Mouse (Mus musculus) forebrain, embryonic 11.5 days (tissue): ENCODE results near the gene Gm47955. TPM values are rescaled to one million over a fixed set of nuclear protein-coding genes. Genes with fewer than 3 reads are reported as not detected.
"Not testable (repeated sequence)": the region's sequence is repeated elsewhere in the genome, so short reads cannot be mapped to it uniquely, and the experiment has no call there.

ENCODE experiments used
- ATAC-seq: fragments of 200-750 bp; cut with Nextera tagmentation; replicated peaks from 2 replicates; pipeline ENCODE4 v1.8.0; 2017; ENCODE audit warnings: moderate TSS enrichment; ENCODE audit not compliant: low FRiP score
- DNase-seq: peaks from one replicate; pipeline ENCODE4 v3.0.0-alpha.2; 2017; ENCODE audit warnings: low spot score
- H3K27ac ChIP-seq: fragments of 300-500 bp; sonication (generic); 2 replicates; pipeline ENCODE4 v1.5.1; 2014; ENCODE audit warnings: low read depth, low read length
- H3K27me3 ChIP-seq: fragments of 300-500 bp; sonication (generic); 2 replicates; pipeline ENCODE4 v1.6.1; 2014; ENCODE audit warnings: mild to moderate bottlenecking, low read length, mixed read lengths; ENCODE audit not compliant: control insufficient read depth, insufficient read depth
- H3K36me3 ChIP-seq: fragments of 300-500 bp; sonication (generic); 2 replicates; pipeline ENCODE4 v1.6.1; 2014; ENCODE audit warnings: mild to moderate bottlenecking, low read length, moderate library complexity, mixed read lengths; ENCODE audit not compliant: control insufficient read depth, insufficient read depth
- H3K4me1 ChIP-seq: fragments of 300-500 bp; sonication (generic); replicated peaks from 2 replicates; pipeline ENCODE4 v1.6.1; 2014; ENCODE audit warnings: low read length, mixed read lengths; ENCODE audit not compliant: control insufficient read depth, insufficient read depth
- H3K4me2 ChIP-seq: fragments of 300-500 bp; sonication (generic); 2 replicates; pipeline ENCODE4 v1.6.1; 2014; ENCODE audit warnings: low read depth, mild to moderate bottlenecking, low read length, moderate library complexity, mixed read lengths; ENCODE audit not compliant: severe bottlenecking
- H3K4me3 ChIP-seq: fragments of 300-500 bp; sonication (generic); 2 replicates; pipeline ENCODE4 v1.5.1; 2014; ENCODE audit warnings: low read depth, low read length
- H3K9ac ChIP-seq: fragments of 300-500 bp; sonication (generic); 2 replicates; pipeline ENCODE4 v1.6.1; 2014; ENCODE audit warnings: low read length
- H3K9me3 ChIP-seq: fragments of 300-500 bp; sonication (generic); 2 replicates; pipeline ENCODE4 v1.6.1; 2016; ENCODE audit warnings: low read length, mixed read lengths; ENCODE audit not compliant: control insufficient read depth
- WGBS: fragments of 180-500 bp; shearing (Covaris S2); extraction: QIAGEN DNeasy Blood & Tissue Kit; methylation state at CpG from one replicate; pipeline ENCODE4 v1.1.7; 2014; 5-methylcytosine and 5-hydroxymethylcytosine counted together
- polyA plus RNA-seq: library from polyadenylated mRNA; unstranded; fragments of >200 nt; fragmentation: Nextera tagmentation; extraction: Ambion mirVana; gene quantifications from 2 replicates; pipeline ENCODE4 v1.2.1, GENCODE M21; 2014

The Gm47955 gene
- polyA plus RNA-seq: not detected in 2 replicates

- Histone ChIP-seq H3K4me1 (no peaks in the 10 kb centered on the region), H3K9me3 (no peaks in the 10 kb centered on the region), H3K27ac (no peak within 1 kb of the TSS), H3K27me3 (no peaks in the 10 kb centered on the region), H3K4me3 (no peak within 1 kb of the TSS), H3K4me2 (no peak within 1 kb of the TSS), H3K9ac (no peak within 1 kb of the TSS), H3K36me3 (no peaks in the 10 kb centered on the region)
- DNase-seq (no peak), ATAC-seq (no peak)
- WGBS: 94% methylated on average over 11 of the region's 11 CpGs
These were observed at the start of gene Gm47955 for GRCm38 (mm10) chr1:82959870-82960385. Gm47955 (plus strand) TSS chr1:82960286.

DNA sequence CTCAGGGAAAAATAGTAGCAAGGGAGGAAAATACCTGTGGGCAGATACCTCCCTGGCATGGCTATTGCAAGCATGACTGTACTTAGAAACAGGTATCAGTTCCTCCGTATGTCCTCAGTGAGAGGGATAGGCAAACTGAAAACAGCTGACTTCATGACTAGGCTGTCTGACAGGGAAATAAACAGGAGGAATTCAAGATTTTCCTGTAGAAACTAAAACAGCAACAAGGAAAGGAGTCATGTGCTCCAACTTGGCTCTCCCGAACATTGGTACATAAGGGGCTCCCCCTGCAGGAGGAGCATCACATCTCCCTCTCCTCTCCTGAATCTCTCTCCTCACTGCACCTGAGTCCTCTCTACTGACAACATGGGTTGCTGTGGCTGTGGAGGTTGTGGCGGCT is 47.1 kb upstream of the Gm47955 start, which contains the start of gene A030005L19Rik:
A030005L19Rik (plus strand) TSS at position 301 of the 400 bp plus-strand sequence.
- Histone ChIP-seq H3K9ac (no peak within 1 kb of the TSS), H3K9me3 (no peaks in the 10 kb centered on the region), H3K27me3 (no peaks in the 10 kb centered on the region), H3K36me3 (no peaks in the 10 kb centered on the region), H3K4me2 (no peak within 1 kb of the TSS), H3K4me1 (no peaks in the 10 kb centered on the region), H3K4me3 (no peak within 1 kb of the TSS), H3K27ac (no peak within 1 kb of the TSS)
- ATAC-seq (no peak), DNase-seq (no peak)
- WGBS: 87% methylated on average over 3 of the region's 3 CpGs

DNA sequence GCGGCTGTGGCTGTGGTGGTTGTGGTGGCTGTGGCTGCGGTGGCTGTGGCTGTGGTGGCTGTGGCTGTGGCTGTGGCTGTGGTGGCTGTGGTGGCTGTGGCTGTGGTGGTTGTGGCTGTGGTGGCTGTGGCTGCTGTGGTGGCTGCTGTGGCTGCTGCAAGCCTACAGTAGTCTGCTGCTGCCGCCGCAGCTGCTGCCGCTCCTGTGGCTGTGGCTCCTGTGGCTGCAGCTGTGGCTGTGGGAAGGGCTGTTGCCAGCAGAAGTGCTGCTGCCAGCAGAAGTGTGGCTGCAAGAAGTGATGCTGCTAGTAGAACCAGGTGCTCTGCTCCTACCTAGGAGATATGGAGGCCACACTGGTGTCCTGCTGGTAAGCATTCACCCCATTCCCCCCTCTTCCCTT is 46.7 kb upstream of the Gm47955 start:
- not testable (repeated sequence) for DNase-seq, H3K27ac ChIP-seq, H3K36me3 ChIP-seq, H3K27me3 ChIP-seq, H3K4me3 ChIP-seq, ATAC-seq, H3K4me1 ChIP-seq, H3K4me2 ChIP-seq, H3K9me3 ChIP-seq, H3K9ac ChIP-seq
- 95% methylated on average over 5 of the region's 5 CpGs for WGBS

- no peak within 1 kb of the TSS for H3K9ac ChIP-seq
- no peak within 1 kb of the TSS for H3K4me2 ChIP-seq
- H3K4me1 ChIP-seq: no peaks in the 10 kb centered on the region
- no peak within 1 kb of the TSS for H3K27ac ChIP-seq
- H3K4me3 ChIP-seq: no peak within 1 kb of the TSS
- ATAC-seq (no peak), DNase-seq (no peak)
- no peaks in the 10 kb centered on the region for H3K9me3 ChIP-seq
- H3K36me3 ChIP-seq: no peaks in the 10 kb centered on the region
- no peaks in the 10 kb centered on the region for H3K27me3 ChIP-seq
- WGBS: 92% methylated on average over 6 of the region's 6 CpGs
These were observed 35.4 kb upstream of the Gm47955 start, which contains the start of gene A030014E15Rik for GRCm38 (mm10) chr1:82924650-82925049. A030014E15Rik (plus strand) TSS chr1:82924917.

- not testable (repeated sequence) for H3K36me3 ChIP-seq, H3K27me3 ChIP-seq, H3K4me2 ChIP-seq, ATAC-seq, H3K4me3 ChIP-seq, H3K9ac ChIP-seq, H3K4me1 ChIP-seq, H3K27ac ChIP-seq, DNase-seq, H3K9me3 ChIP-seq
- 88% methylated on average over 1 of the region's 3 CpGs for WGBS
These were observed 29.5 kb upstream of the Gm47955 start for GRCm38 (mm10) chr1:82930558-82930957.

DNA sequence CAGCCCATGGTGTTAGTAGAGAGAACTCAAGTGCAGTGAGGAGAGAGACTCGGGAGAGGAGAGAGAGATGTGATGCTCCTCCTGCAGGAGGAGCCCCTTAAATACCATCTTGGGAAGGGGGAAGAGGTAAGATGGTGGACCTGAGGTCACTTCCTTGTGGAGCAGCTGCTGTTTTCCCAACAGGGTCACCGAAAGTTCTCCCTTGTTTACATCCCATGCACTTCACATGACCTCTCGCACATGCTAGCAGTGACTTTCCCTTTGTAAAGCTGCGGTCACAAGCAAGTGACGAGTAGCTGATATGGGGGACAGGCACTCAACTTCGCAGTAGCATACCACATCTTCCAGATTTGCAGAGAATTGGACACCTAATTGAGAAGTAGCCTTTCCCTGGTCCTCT is 28.8 kb upstream of the Gm47955 start, which contains the start of gene Gm6217:
Gm6217 (minus strand) TSS at position 74 of the 400 bp plus-strand sequence.
- H3K27me3 ChIP-seq, H3K9ac ChIP-seq, H3K9me3 ChIP-seq, H3K4me2 ChIP-seq, DNase-seq, H3K4me3 ChIP-seq, H3K36me3 ChIP-seq, H3K4me1 ChIP-seq, ATAC-seq, H3K27ac ChIP-seq: not testable (repeated sequence)
- no CpG with 5 or more reads among the region's 6 CpGs for WGBS

DNA sequence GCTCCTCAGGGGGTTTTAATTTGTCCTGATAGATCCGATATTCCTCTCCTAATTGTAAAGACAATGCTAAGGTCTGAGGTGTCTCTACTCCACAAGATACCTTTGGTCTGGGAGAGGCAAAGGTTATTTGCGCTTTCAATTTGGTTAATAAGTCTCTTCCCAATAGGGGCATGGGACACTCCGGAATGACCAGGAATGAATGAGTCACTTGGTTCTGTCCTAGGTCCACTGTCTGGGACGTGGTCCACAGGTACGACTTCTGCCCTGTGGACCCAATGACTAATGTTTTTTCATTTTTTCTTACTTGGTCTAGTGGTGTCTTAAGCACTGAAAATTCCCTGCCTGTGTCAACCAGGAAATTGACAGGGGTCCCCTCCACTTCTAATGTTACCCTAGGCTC is 21.4 kb upstream of the Gm47955 start:
- H3K36me3 ChIP-seq: no peaks in the 10 kb centered on the region
- H3K27ac ChIP-seq: no peak overlapping the region
- H3K4me3 ChIP-seq: no peak overlapping the region
- H3K9me3 ChIP-seq: no peaks in the 10 kb centered on the region
- no peak for ATAC-seq
- H3K9ac ChIP-seq: no peak overlapping the region
- DNase-seq: no peak
- H3K27me3 ChIP-seq: no peaks in the 10 kb centered on the region
- WGBS: 95% methylated on average over 5 of the region's 5 CpGs
- H3K4me2 ChIP-seq: no peak overlapping the region
- H3K4me1 ChIP-seq: no peaks in the 10 kb centered on the region

DNA sequence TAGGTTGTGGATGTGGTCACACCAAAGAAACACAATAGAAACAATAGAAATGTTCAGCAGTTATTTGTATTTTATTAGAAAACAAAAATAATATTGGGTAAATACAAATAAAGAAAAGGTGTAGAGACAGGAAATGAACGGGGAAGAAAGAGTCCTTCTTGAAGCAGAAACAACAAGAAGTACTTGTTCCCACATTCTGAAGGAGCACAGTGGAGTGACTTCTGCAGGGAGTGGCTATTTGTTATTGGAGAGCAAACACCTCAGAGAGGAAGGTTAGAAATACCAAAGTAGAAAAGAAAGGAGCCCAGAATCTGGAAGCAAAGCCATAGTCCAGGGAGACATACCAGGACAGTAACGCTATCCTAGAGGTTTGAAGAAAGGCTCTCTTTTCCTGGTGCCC is 17.6 kb upstream of the Gm47955 start:
- H3K27ac ChIP-seq, H3K27me3 ChIP-seq, DNase-seq, H3K4me3 ChIP-seq, H3K36me3 ChIP-seq, H3K9me3 ChIP-seq, H3K4me2 ChIP-seq, H3K4me1 ChIP-seq, ATAC-seq, H3K9ac ChIP-seq: not testable (repeated sequence)
- 97% methylated on average over 2 of the region's 2 CpGs for WGBS

DNA sequence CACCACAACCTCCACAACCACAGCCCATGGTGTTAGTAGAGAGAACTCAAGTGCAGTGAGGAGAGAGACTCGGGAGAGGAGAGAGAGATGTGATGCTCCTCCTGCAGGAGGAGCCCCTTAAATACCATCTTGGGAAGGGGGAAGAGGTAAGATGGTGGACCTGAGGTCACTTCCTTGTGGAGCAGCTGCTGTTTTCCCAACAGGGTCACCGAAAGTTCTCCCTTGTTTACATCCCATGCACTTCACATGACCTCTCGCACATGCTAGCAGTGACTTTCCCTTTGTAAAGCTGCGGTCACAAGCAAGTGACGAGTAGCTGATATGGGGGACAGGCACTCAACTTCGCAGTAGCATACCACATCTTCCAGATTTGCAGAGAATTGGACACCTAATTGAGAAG is 16.8 kb upstream of the Gm47955 start, which contains the start of gene A030003K21Rik:
A030003K21Rik (minus strand) TSS at position 94 of the 400 bp plus-strand sequence.
- not testable (repeated sequence) for ATAC-seq, DNase-seq, H3K27me3 ChIP-seq, H3K4me3 ChIP-seq, H3K36me3 ChIP-seq, H3K4me1 ChIP-seq, H3K9ac ChIP-seq, H3K9me3 ChIP-seq, H3K4me2 ChIP-seq, H3K27ac ChIP-seq
- no CpG with 5 or more reads among the region's 6 CpGs for WGBS
